Mouse (Mus musculus): ENCODE results near the gene Pank1. TPM values are rescaled to one million over a fixed set of nuclear protein-coding genes. Genes with fewer than 3 reads are reported as not detected.

Pank1 gene
- polyA plus RNA-seq, 1 experiment, result 2.1 TPM

DNA sequence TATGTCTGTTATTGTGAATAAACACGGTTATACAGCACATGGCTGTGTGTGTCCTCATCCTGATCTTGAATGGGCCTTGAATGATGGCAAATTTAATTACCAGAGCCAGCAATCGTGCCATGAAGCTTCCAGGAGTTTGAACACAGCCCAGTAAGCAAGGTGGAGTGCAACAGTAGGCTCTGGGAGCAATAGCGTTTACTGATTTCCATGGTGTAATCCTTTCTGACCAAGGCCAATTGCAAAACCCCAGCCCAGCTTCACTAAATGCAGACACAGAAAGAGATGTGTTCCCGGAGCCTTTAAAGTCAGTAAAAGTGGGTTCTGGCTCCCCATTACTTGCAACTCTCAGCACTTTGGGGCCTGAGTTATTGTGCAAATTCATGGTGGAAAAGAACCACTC is 47.6 kb downstream of the Pank1 start:
- no peaks in the 10 kb centered on the region for H3K4me1 ChIP-seq (ENCODE audit: control insufficient read depth, insufficient read depth, low read length)
- TF ChIP-seq CTCF (IDR thresholded peaks at IDR 0.05; ENCODE audit: control insufficient read depth, insufficient read depth, low read length) (no peak), POLR2A (IDR thresholded peaks at IDR 0.05; ENCODE audit: borderline replicate concordance, control insufficient read depth, low read depth, low read length) (no peak)
- H3K27ac ChIP-seq (ENCODE audit: control insufficient read depth, insufficient read depth, low read depth, low read length, poor library complexity), result no peak overlapping the region
- H3K4me3 ChIP-seq (replicated peaks; ENCODE audit: control insufficient read depth, low read depth, low read length), result no peak overlapping the region
- 59% methylated on average over 4 of the region's 4 CpGs for WGBS

DNA sequence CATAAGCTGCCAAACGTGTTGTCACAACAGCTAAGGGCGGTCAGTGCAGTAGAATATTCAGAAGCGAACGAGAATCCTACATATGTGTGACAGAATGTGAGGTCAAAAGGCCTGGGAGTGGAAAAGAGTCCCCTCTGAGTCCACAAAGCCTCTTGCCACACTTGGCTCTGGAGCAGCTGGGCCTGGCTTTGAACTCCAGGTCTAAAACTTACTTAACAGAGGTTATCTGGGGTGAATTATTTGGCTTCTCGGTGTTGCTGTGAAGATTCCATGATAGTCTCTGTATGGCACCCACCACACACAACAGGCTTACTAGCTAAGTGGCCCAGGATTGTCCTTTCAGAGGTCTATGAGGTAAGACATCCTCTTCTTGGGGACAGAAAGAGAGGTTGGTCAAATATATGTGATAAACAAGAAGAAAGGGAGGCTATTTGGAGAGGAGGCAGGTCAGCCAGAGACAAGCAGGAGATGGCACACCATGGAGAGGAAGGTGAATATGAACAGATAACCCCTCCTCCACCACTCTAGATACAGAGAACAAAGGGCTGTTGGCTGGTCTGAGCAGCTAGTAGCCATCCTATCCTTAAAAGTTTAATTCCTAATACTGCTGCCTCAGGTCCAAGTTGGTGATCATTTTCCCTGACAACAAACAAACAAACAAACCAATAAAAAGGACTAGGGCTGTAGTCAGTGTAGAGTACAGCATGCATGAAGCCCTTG is 51.2 kb downstream of the Pank1 start:
- 84% methylated on average over 5 of the region's 5 CpGs for WGBS
- H3K27ac ChIP-seq (ENCODE audit: control insufficient read depth, insufficient read depth, low read depth, low read length, poor library complexity), result no peak overlapping the region
- no peak overlapping the region for H3K4me3 ChIP-seq (replicated peaks; ENCODE audit: control insufficient read depth, low read depth, low read length)
- TF ChIP-seq POLR2A (IDR thresholded peaks at IDR 0.05; ENCODE audit: borderline replicate concordance, control insufficient read depth, low read depth, low read length), result no peak
- H3K4me1 ChIP-seq (ENCODE audit: control insufficient read depth, insufficient read depth, low read length), result no peaks in the 10 kb centered on the region

DNA sequence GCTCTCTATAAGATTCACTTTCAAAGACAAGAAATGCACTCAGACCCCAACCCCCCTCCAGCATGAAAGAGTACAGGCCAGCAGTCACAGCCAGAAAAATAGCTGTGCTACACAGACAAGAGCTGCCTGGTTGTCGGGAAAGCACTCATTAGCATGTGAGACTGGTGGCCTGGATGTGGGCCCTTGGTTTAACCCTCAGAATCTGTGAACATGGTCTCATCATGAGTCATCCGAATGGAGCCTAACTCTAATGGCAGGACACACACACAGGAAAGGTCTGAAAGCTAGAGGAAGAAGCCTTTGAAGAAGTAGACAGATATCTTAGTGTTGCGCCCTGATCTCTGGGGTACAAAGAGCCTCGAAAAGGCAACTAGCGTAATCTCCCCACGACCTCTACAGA is 51.8 kb downstream of the Pank1 start:
- no peak overlapping the region for H3K4me3 ChIP-seq (replicated peaks; ENCODE audit: control insufficient read depth, low read depth, low read length)
- no peaks in the 10 kb centered on the region for H3K4me1 ChIP-seq (ENCODE audit: control insufficient read depth, insufficient read depth, low read length)
- TF ChIP-seq CTCF (IDR thresholded peaks at IDR 0.05; ENCODE audit: control insufficient read depth, insufficient read depth, low read length) (no peak), POLR2A (IDR thresholded peaks at IDR 0.05; ENCODE audit: borderline replicate concordance, control insufficient read depth, low read depth, low read length) (no peak)
- WGBS, result 78% methylated on average over 6 of the region's 6 CpGs
- H3K27ac ChIP-seq (ENCODE audit: control insufficient read depth, insufficient read depth, low read depth, low read length, poor library complexity), result no peak overlapping the region

DNA sequence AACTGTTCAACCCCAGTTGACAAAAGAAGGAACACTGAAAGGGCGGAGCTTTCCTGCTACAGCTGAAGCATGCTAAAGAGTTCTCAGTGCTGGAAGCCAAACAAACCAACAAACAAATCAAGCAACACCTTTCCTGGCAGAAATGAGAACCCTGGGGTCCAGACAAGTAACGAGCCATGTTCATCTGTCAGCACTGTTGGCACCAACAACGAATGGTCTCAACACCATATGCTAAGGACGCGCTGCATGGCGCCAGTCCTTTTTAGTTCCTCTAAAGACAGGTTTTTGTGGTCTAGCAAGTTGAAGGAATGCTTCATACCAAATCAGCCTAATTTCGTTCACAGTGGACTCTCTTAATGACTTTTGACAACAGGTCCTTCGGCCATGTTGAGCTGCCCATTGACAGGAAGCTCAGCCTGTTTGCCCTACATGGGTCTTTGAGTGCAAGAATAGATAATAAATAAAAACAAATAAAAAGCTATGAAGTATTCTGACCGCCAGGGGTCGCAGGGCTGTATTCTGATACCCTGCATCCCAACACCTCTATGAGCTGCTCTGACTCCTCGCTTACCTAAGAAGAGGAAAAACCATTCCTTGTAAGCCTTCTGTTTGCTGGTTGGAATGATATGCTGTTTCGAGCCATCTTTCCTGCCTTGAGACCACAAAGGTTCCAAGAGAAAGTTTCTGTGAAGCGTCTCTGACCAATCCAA is 53.2 kb downstream of the Pank1 start:
- H3K4me3 ChIP-seq (replicated peaks; ENCODE audit: control insufficient read depth, low read depth, low read length), result no peak overlapping the region
- peak; percentile 38 for TF ChIP-seq CTCF (IDR thresholded peaks at IDR 0.05; ENCODE audit: control insufficient read depth, insufficient read depth, low read length)
- TF ChIP-seq POLR2A (IDR thresholded peaks at IDR 0.05; ENCODE audit: borderline replicate concordance, control insufficient read depth, low read depth, low read length), result no peak
- 46% methylated on average over 13 of the region's 13 CpGs for WGBS
- H3K4me1 ChIP-seq (ENCODE audit: control insufficient read depth, insufficient read depth, low read length), result no peaks in the 10 kb centered on the region
- no peak overlapping the region for H3K27ac ChIP-seq (ENCODE audit: control insufficient read depth, insufficient read depth, low read depth, low read length, poor library complexity)

DNA sequence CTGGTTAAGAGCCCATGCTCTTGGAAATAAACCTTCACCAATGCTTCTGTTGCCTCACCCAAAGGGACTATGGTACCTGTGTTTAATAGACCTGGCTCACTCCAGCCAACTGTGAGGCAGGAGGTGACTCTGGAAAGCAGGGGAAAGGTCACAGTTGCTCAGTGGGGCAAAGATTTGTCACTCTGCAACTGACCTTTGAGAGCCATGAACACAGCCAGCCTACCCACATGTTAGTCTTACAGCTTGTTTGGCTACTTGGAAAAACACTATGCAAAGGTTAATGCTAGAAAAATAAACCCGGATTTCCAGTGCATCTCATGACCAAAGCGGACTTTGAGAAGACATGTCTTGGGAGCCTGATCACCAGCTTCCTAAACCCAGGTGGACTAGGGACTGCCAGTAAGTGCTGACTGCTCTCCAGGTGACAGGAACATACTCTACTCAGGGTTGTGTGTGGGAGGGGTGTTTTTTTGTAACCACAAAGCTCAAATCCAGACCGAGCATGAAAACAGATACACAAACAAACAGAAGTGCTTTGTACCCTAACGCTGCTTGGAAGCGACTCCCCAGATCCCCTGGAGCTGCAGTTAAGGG is 59.6 kb downstream of the Pank1 start:
- H3K4me3 ChIP-seq (replicated peaks; ENCODE audit: control insufficient read depth, low read depth, low read length), result no peak overlapping the region
- H3K4me1 ChIP-seq (ENCODE audit: control insufficient read depth, insufficient read depth, low read length), result no peaks in the 10 kb centered on the region; the same call in 1 of the 2 replicates
- no peak overlapping the region for H3K27ac ChIP-seq (ENCODE audit: control insufficient read depth, insufficient read depth, low read depth, low read length, poor library complexity)
- 80% methylated on average over 5 of the region's 5 CpGs for WGBS
- TF ChIP-seq POLR2A (IDR thresholded peaks at IDR 0.05; ENCODE audit: borderline replicate concordance, control insufficient read depth, low read depth, low read length) (no peak), CTCF (IDR thresholded peaks at IDR 0.05; ENCODE audit: control insufficient read depth, insufficient read depth, low read length) (no peak)

DNA sequence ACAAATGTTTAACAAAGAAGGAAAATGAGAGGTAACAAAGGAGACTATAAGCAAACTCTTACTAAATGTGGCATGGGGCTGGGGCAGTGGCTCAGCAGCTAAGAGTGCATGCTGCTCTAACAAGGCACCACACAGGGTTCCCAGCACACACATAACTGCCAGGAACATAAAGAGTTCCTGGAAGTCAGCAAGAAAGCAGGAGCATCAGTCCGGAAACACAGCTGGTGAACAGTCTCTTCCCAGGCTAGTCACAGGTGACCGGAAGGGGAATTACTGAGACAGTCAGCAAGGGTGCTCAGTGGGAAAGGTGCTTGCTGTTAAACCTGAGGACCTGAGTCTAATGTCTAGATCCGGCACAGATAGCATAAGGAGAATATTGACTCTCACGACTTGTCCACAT is 63.9 kb downstream of the Pank1 start:
- no peak overlapping the region for H3K4me3 ChIP-seq (replicated peaks; ENCODE audit: control insufficient read depth, low read depth, low read length)
- H3K27ac ChIP-seq (ENCODE audit: control insufficient read depth, insufficient read depth, low read depth, low read length, poor library complexity), result no peak overlapping the region
- WGBS, result 90% methylated on average over 4 of the region's 4 CpGs
- no peaks in the 10 kb centered on the region; the same call in 1 of the 2 replicates for H3K4me1 ChIP-seq (ENCODE audit: control insufficient read depth, insufficient read depth, low read length)
- TF ChIP-seq POLR2A (IDR thresholded peaks at IDR 0.05; ENCODE audit: borderline replicate concordance, control insufficient read depth, low read depth, low read length) (no peak), CTCF (IDR thresholded peaks at IDR 0.05; ENCODE audit: control insufficient read depth, insufficient read depth, low read length) (no peak)

DNA sequence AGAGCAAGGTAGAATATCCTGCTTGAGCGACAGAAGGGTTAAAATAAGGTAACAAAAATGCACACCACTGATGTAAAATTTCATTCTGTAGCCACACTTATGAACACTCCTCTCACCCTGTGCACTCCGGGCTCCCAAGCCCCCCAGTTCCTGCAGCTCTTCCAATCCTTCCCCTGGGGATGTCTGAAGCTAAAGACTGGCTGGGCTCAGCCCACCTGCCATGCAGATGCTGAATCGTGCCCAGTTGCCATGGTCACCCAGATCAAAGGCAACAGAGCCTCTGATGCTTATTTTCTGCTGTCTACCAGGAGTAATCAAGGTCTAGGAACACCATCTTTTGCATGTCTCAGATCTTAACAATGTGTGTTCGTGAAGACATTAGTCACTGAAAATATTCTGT is 64.6 kb downstream of the Pank1 start:
- no peak overlapping the region for H3K27ac ChIP-seq (ENCODE audit: control insufficient read depth, insufficient read depth, low read depth, low read length, poor library complexity)
- no peaks in the 10 kb centered on the region; the same call in 1 of the 2 replicates for H3K4me1 ChIP-seq (ENCODE audit: control insufficient read depth, insufficient read depth, low read length)
- WGBS, result 74% methylated on average over 4 of the region's 4 CpGs
- H3K4me3 ChIP-seq (replicated peaks; ENCODE audit: control insufficient read depth, low read depth, low read length), result no peak overlapping the region
- TF ChIP-seq POLR2A (IDR thresholded peaks at IDR 0.05; ENCODE audit: borderline replicate concordance, control insufficient read depth, low read depth, low read length), result no peak
- TF ChIP-seq CTCF (IDR thresholded peaks at IDR 0.05; ENCODE audit: control insufficient read depth, insufficient read depth, low read length), result no peak

DNA sequence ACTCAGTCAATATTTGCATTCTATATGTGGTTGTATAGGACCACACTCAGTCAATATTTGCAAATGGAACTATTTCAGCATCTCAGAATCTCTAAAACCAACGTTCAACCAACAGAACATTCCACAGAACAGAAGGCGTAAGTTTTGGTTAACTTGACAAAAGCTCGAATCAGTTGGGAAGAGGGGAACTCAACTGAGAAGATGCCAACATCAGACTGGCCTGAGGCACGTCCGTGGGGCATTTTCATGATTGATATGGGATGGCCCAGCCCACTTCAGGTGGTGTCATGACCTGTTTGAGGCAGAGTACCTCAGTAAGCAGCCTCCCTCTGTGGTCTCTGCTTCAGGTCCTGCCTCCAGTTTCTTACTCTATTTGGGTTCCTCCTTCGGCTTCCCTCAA is 65.3 kb downstream of the Pank1 start:
- WGBS, result 81% methylated on average over 6 of the region's 6 CpGs
- Histone ChIP-seq H3K27ac (ENCODE audit: control insufficient read depth, insufficient read depth, low read depth, low read length, poor library complexity) (no peak overlapping the region), H3K4me3 (replicated peaks; ENCODE audit: control insufficient read depth, low read depth, low read length) (no peak overlapping the region), H3K4me1 (ENCODE audit: control insufficient read depth, insufficient read depth, low read length) (no peaks in the 10 kb centered on the region)
- TF ChIP-seq CTCF (IDR thresholded peaks at IDR 0.05; ENCODE audit: control insufficient read depth, insufficient read depth, low read length) (no peak), POLR2A (IDR thresholded peaks at IDR 0.05; ENCODE audit: borderline replicate concordance, control insufficient read depth, low read depth, low read length) (no peak)
